Mouse (Mus musculus): ENCODE data around the gene Babam2. TPM values are rescaled to one million over a fixed set of nuclear protein-coding genes. Genes with fewer than 3 reads are reported as not detected.
"Not testable (repeated sequence)": the region's sequence is repeated elsewhere in the genome, so short reads cannot be mapped to it uniquely, and the experiment has no call there.

Babam2 gene
- polyA plus RNA-seq, 1 experiment from 2014 or later = 30.2 TPM

DNA sequence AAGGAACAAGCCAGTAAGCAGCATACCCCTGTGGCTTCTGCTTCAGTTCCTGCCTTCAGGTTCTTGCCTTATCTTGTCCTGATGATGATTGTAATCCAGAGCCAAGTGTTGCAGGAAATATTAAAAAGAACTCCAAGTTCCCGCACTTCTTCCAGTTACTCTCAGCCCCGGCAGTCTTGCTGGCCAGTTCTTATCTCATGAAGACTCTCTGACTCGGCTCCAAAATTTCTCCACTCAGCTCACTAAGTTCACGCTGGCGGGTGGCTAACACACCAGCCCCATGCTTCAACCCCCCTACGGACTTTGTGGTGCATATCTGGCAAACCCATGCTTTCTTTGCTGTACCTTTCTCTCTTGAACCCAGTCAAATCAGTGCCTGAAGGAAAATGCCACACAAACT lies 77.5 kb downstream of the Babam2 start:
- no peaks in the 10 kb centered on the region for H3K4me1 ChIP-seq (ENCODE audit: control insufficient read depth, insufficient read depth, low read length)
- no peak overlapping the region for H3K4me2 ChIP-seq (ENCODE audit: low read depth, severe bottlenecking)
- H3K9me3 ChIP-seq (ENCODE audit: control insufficient read depth, low read length) = no peaks in the 10 kb centered on the region
- WGBS = 94% methylated on average over 6 of the region's 6 CpGs
- ATAC-seq (ENCODE audit: insufficient number of reproducible peaks, low FRiP score, low TSS enrichment, low read depth) (no peak), DNase-seq (ENCODE audit: low spot score) (no peak)
- no peaks in the 10 kb centered on the region for H3K36me3 ChIP-seq (ENCODE audit: control insufficient read depth, insufficient read depth, low read length)
- no peak overlapping the region for H3K27ac ChIP-seq (replicated peaks; ENCODE audit: low read depth, low read length)
- no peak overlapping the region for H3K9ac ChIP-seq (ENCODE audit: low read length)
- H3K27me3 ChIP-seq (ENCODE audit: control insufficient read depth, insufficient read depth, low read length) = no peaks in the 10 kb centered on the region
- no peak overlapping the region for H3K4me3 ChIP-seq (ENCODE audit: low read depth, low read length)

DNA sequence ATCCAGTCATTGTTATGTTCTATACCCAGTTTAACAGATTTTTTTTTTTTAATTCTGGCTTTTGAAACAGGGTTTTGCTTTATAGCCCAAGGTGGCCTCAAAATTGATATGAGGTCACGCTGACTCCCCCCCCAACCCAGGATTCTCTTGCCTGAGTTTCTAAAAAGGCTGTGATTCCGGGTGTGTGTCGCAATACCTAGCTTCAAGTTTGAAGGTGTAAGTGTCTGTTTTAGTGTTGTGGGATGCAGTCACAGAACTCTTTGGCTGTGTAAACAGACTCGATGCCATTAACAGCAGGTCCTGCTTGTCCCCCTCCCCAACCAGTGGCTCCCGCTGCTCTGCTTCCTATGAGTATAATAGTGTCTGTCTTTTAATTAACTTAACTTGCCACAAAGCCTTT lies 84.1 kb downstream of the Babam2 start:
- DNase-seq (ENCODE audit: low spot score) (no peak), ATAC-seq (ENCODE audit: insufficient number of reproducible peaks, low FRiP score, low TSS enrichment, low read depth) (no peak)
- Histone ChIP-seq H3K27ac (replicated peaks; ENCODE audit: low read depth, low read length) (no peak overlapping the region), H3K36me3 (ENCODE audit: control insufficient read depth, insufficient read depth, low read length) (no peaks in the 10 kb centered on the region), H3K4me3 (ENCODE audit: low read depth, low read length) (no peak overlapping the region), H3K4me1 (ENCODE audit: control insufficient read depth, insufficient read depth, low read length) (0 out of 2 replicates have a peak, but pooled peaks cover 3% of the 10 kb centered on the region), H3K27me3 (ENCODE audit: control insufficient read depth, insufficient read depth, low read length) (no peaks in the 10 kb centered on the region), H3K9ac (ENCODE audit: low read length) (no peak overlapping the region), H3K4me2 (ENCODE audit: low read depth, severe bottlenecking) (no peak overlapping the region), H3K9me3 (ENCODE audit: control insufficient read depth, low read length) (no peaks in the 10 kb centered on the region)
- WGBS = 75% methylated on average over 5 of the region's 5 CpGs

DNA sequence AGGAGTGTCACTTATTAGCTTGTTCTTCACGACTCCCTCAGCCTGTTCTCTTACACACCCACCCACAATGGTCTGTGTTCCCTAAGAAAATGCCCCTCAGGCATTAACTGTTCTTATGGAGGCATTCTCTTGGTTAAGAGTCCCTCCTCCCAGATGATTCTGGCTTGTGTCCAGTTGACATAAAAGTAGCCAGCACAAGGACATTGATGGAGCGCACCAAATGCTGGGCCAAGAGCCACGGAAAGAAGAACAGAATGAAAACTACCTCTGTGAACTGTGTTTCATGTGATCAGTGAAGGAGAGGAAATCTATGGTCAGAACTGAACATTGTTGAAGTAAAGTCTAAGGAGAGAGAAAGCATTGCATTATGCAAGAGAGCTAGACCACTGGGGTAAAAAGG lies 89.7 kb downstream of the Babam2 start:
- Histone ChIP-seq H3K4me2 (ENCODE audit: low read depth, severe bottlenecking) (no peak overlapping the region), H3K36me3 (ENCODE audit: control insufficient read depth, insufficient read depth, low read length) (no peaks in the 10 kb centered on the region), H3K4me3 (ENCODE audit: low read depth, low read length) (no peak overlapping the region), H3K27ac (replicated peaks; ENCODE audit: low read depth, low read length) (no peak overlapping the region), H3K27me3 (ENCODE audit: control insufficient read depth, insufficient read depth, low read length) (no peaks in the 10 kb centered on the region), H3K9ac (ENCODE audit: low read length) (no peak overlapping the region), H3K4me1 (ENCODE audit: control insufficient read depth, insufficient read depth, low read length) (0 out of 2 replicates have a peak, but pooled peaks cover 3% of the 10 kb centered on the region), H3K9me3 (ENCODE audit: control insufficient read depth, low read length) (no peaks in the 10 kb centered on the region)
- ATAC-seq (ENCODE audit: insufficient number of reproducible peaks, low FRiP score, low TSS enrichment, low read depth) (no peak), DNase-seq (ENCODE audit: low spot score) (no peak)
- 79% methylated on average over 3 of the region's 3 CpGs for WGBS

DNA sequence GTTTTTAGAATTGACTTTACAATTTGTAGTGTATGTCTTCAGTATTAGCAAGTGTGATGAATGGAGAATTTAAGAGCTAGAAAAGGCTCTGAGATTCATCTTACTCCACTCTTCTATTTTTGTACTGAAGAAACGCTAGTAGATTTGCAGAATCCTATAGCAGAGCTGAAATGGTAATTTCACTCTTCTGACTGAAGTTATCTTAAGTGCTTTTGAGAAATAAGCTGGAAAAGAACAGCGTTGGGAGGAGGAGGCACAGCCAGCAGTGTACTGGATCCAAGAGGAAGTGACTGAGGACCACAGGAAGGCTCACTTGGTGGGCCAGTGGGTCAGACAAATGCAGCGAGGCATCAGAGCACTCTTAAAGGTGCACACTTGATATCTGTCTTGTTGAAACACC lies 90.1 kb downstream of the Babam2 start:
- Histone ChIP-seq H3K36me3 (ENCODE audit: control insufficient read depth, insufficient read depth, low read length) (no peaks in the 10 kb centered on the region), H3K9me3 (ENCODE audit: control insufficient read depth, low read length) (no peaks in the 10 kb centered on the region), H3K4me1 (ENCODE audit: control insufficient read depth, insufficient read depth, low read length) (0 out of 2 replicates have a peak, but pooled peaks cover 3% of the 10 kb centered on the region), H3K27me3 (ENCODE audit: control insufficient read depth, insufficient read depth, low read length) (no peaks in the 10 kb centered on the region), H3K9ac (ENCODE audit: low read length) (no peak overlapping the region), H3K27ac (replicated peaks; ENCODE audit: low read depth, low read length) (no peak overlapping the region), H3K4me2 (ENCODE audit: low read depth, severe bottlenecking) (no peak overlapping the region), H3K4me3 (ENCODE audit: low read depth, low read length) (no peak overlapping the region)
- ATAC-seq (ENCODE audit: insufficient number of reproducible peaks, low FRiP score, low TSS enrichment, low read depth) = no peak
- no peak for DNase-seq (ENCODE audit: low spot score)
- 82% methylated on average over 3 of the region's 3 CpGs for WGBS

DNA sequence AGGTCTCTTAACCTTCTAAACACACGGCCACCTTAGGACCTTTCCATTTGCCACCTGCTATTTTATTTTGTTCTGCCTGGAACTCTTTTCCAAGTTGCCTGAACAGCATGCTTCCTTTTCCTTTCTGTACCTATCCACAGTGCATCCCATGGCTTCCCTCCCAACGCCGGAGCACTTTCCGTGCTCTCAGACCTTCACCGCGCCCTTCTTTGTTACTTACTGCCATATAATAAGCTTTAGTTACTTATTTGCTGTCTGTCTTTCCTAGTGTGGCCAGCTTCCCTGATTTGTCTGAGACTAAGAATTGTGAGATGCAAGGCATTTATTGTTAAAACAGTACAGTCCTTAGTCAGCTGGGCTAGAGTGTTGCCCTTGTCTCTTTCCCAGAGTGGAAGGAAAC lies 94.9 kb downstream of the Babam2 start:
- no peak overlapping the region for H3K4me2 ChIP-seq (ENCODE audit: low read depth, severe bottlenecking)
- 93% methylated on average over 6 of the region's 6 CpGs for WGBS
- H3K36me3 ChIP-seq (ENCODE audit: control insufficient read depth, insufficient read depth, low read length) = no peaks in the 10 kb centered on the region

DNA sequence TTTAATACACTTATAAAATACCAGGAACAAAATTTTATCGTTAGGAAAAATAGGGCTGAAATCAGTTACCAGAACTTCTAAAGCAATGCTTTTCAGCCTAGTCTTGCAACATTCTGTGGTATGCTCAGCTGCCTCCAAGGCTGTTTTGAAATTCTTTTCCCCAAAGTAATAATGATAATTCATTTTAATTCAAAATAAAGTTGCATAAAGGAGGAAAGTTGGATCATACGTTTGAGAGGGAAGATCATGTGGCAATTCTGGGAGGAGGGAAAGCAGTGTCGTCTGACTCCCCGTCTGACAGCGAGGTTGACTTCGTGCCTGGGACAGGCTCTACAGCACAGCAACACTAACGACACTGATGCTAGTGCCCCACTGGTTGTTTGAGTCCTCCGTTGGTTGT lies 95.4 kb downstream of the Babam2 start:
- Histone ChIP-seq H3K27me3 (ENCODE audit: control insufficient read depth, insufficient read depth, low read length) (no peaks in the 10 kb centered on the region), H3K4me3 (ENCODE audit: low read depth, low read length) (no peak overlapping the region), H3K27ac (replicated peaks; ENCODE audit: low read depth, low read length) (no peak overlapping the region), H3K9ac (ENCODE audit: low read length) (no peak overlapping the region), H3K4me2 (ENCODE audit: low read depth, severe bottlenecking) (no peak overlapping the region), H3K4me1 (ENCODE audit: control insufficient read depth, insufficient read depth, low read length) (no peaks in the 10 kb centered on the region), H3K9me3 (ENCODE audit: control insufficient read depth, low read length) (no peaks in the 10 kb centered on the region), H3K36me3 (ENCODE audit: control insufficient read depth, insufficient read depth, low read length) (no peaks in the 10 kb centered on the region)
- ATAC-seq (ENCODE audit: insufficient number of reproducible peaks, low FRiP score, low TSS enrichment, low read depth) (no peak), DNase-seq (ENCODE audit: low spot score) (no peak)
- WGBS = 84% methylated on average over 8 of the region's 8 CpGs

More for the DNA sequence above, 94.9 kb downstream of the Babam2 start:
- no peak for DNase-seq (ENCODE audit: low spot score)
- H3K4me3 ChIP-seq (ENCODE audit: low read depth, low read length) = no peak overlapping the region
- H3K9me3 ChIP-seq (ENCODE audit: control insufficient read depth, low read length) = no peaks in the 10 kb centered on the region
- H3K9ac ChIP-seq (ENCODE audit: low read length) = no peak overlapping the region
- no peak for ATAC-seq (ENCODE audit: insufficient number of reproducible peaks, low FRiP score, low TSS enrichment, low read depth)
- no peaks in the 10 kb centered on the region for H3K4me1 ChIP-seq (ENCODE audit: control insufficient read depth, insufficient read depth, low read length)
- no peaks in the 10 kb centered on the region for H3K27me3 ChIP-seq (ENCODE audit: control insufficient read depth, insufficient read depth, low read length)
- no peak overlapping the region for H3K27ac ChIP-seq (replicated peaks; ENCODE audit: low read depth, low read length)

DNA sequence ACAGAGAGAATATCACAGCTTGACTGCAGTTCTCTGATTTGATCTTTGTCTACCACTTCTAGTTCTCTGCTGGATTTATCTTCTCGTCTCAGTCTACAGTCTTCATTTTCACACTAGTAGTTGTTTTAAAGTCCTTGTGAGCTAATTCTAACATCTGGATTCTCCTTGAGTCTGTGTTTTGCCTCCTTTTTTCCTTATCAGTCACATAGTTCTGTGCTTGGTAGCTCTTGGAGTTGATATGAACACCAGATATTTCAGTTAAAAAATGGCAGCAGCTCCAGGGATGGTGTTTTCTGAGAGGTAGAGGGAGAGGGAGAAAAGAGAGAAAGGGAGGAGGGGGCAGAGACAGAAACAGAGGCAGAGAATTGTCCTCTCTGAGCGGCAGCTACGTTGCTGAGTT lies 97.9 kb downstream of the Babam2 start:
- Histone ChIP-seq H3K27me3 (ENCODE audit: control insufficient read depth, insufficient read depth, low read length) (no peaks in the 10 kb centered on the region), H3K4me1 (ENCODE audit: control insufficient read depth, insufficient read depth, low read length) (no peaks in the 10 kb centered on the region), H3K9ac (ENCODE audit: low read length) (no peak overlapping the region), H3K4me2 (ENCODE audit: low read depth, severe bottlenecking) (no peak overlapping the region), H3K9me3 (ENCODE audit: control insufficient read depth, low read length) (no peaks in the 10 kb centered on the region), H3K4me3 (ENCODE audit: low read depth, low read length) (no peak overlapping the region), H3K36me3 (ENCODE audit: control insufficient read depth, insufficient read depth, low read length) (no peaks in the 10 kb centered on the region), H3K27ac (replicated peaks; ENCODE audit: low read depth, low read length) (no peak overlapping the region)
- DNase-seq (ENCODE audit: low spot score) (no peak), ATAC-seq (ENCODE audit: insufficient number of reproducible peaks, low FRiP score, low TSS enrichment, low read depth) (no peak)
- 85% methylated on average over 3 of the region's 3 CpGs for WGBS

DNA sequence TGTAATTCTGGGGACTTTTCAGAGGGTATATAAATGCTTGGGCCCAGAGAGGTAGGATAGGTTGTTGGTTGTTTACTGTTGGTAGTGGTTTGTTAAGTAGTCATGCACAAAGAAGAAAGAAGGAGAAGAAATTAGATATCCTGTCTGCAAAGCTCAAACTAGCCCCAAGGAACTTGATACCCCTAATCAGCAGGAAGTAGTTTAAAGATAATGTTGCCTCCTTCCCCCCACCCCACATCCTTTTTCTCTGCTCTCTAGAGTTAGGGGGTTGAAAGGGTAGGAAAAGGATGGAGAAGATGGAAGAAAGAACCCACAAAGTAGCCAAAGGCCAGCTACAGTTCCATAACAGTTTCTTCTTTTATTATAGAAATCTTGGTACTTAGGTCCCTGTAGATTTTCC lies 99.5 kb downstream of the Babam2 start:
- no peak for DNase-seq (ENCODE audit: low spot score)
- Histone ChIP-seq H3K36me3 (ENCODE audit: control insufficient read depth, insufficient read depth, low read length) (no peaks in the 10 kb centered on the region), H3K9me3 (ENCODE audit: control insufficient read depth, low read length) (no peaks in the 10 kb centered on the region), H3K4me2 (ENCODE audit: low read depth, severe bottlenecking) (no peak overlapping the region), H3K4me3 (ENCODE audit: low read depth, low read length) (no peak overlapping the region), H3K4me1 (ENCODE audit: control insufficient read depth, insufficient read depth, low read length) (no peaks in the 10 kb centered on the region), H3K27ac (replicated peaks; ENCODE audit: low read depth, low read length) (no peak overlapping the region), H3K27me3 (ENCODE audit: control insufficient read depth, insufficient read depth, low read length) (no peaks in the 10 kb centered on the region), H3K9ac (ENCODE audit: low read length) (no peak overlapping the region)
- no peak for ATAC-seq (ENCODE audit: insufficient number of reproducible peaks, low FRiP score, low TSS enrichment, low read depth)

DNA sequence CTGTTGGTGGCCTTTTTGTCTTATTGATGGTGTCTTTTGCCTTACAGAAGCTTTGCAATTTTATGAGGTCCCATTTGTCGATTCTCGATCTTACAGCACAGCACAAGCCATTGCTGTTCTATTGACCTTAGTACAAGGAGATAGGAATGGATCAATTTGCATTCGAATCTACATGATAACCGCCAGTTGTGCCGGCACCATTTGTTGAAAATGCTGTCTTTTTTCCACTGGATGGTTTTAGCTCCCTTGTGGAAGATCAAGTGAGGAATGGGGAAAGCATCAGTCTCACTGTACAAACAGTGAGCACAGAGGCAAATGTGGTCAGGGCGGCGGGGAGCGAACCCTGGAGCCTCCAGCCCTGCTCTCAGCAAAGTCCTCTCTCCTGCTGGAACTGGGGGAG lies 106.7 kb downstream of the Babam2 start:
- not testable (repeated sequence) for H3K9ac ChIP-seq (ENCODE audit: low read length); H3K9me3 ChIP-seq (ENCODE audit: control insufficient read depth, low read length); H3K27me3 ChIP-seq (ENCODE audit: control insufficient read depth, insufficient read depth, low read length); ATAC-seq (ENCODE audit: insufficient number of reproducible peaks, low FRiP score, low TSS enrichment, low read depth); H3K27ac ChIP-seq (replicated peaks; ENCODE audit: low read depth, low read length); DNase-seq (ENCODE audit: low spot score); H3K36me3 ChIP-seq (ENCODE audit: control insufficient read depth, insufficient read depth, low read length); H3K4me2 ChIP-seq (ENCODE audit: low read depth, severe bottlenecking); H3K4me1 ChIP-seq (ENCODE audit: control insufficient read depth, insufficient read depth, low read length); H3K4me3 ChIP-seq (ENCODE audit: low read depth, low read length)
- 91% methylated on average over 8 of the region's 8 CpGs for WGBS
